Mouse (Mus musculus) CH12F3 (cell line): ENCODE data around the gene Ttc27.

ENCODE experiments used
- in situ Hi-C: fragments of 300-500 bp; cut with MboI; formaldehyde crosslinking; loops from 2 replicates; pipeline ENCODE4 v1.14.3; 2020; ENCODE audit warnings: low sequenced_read_pairs

The Ttc27 gene

DNA sequence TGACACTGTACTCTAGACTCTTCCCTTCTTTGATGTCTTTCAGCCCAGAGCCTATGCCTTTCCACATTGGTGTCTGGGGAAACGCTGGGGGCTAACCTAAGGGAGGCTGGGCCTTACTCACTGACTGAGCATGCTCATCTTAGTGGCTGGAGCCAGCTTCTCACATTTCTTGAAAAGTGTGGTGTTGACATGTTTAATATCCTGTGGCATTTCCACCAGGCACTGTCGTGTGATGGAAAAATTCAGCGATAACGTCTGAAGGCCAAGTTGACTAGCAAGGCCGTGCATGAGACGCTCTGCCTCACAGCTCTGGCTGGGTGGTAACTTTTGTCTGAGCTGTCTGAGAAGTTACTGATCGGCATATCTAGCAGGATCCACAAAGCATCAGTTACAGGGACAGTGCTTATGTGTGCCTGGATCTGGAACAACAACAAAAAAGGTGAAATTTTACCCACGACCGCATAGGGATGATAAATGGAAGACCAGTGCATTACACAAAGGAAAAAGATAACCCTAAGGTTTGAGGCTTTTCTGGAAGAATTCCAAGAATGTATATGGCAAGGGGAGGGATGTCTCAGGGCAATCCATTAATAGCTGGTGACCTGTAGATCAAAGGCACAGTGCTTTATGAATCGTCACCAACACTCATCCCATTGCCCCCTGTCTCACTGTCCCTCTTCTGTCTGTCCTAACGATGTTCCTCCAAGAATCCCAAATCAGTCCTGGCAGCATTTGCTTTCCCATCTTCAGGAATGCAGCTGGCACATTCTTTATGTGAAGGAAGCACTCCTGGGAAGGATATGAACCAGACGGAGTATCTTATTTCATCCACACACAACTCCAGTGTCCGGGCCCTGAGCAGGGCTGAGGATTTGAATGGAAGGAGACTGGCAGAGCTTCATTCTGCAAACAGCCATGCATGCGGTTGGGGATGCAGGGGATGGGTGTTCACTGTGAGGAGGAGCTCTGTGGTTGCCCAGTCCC is 152.9 kb downstream of the Ttc27 start:
- in situ Hi-C loops: no loop called here

DNA sequence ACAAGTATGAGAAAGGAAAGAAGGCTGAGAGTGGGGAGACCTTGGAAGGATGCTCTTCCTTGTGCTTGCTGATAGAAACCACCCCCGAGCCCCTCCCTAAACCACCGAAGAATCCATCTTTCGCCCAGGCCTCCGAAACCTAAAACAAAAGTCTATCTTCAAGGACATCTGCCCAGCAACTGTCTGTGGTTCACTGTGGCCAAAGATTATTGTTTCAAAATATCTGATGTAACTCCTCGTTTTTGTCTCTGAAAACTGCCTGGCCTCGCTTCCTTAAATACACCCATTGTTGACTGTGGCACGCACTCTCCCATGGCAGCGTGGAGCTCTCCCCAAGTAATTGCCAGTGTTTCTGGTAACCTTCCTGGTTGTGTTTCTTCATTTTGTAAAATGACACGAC is 155.0 kb downstream of the Ttc27 start:
- in situ Hi-C loops: no loop called here

GRCm38 (mm10) chr17:74873756-74874155 is 156.2 kb downstream of the Ttc27 start:
- in situ Hi-C loops: no loop called here

DNA sequence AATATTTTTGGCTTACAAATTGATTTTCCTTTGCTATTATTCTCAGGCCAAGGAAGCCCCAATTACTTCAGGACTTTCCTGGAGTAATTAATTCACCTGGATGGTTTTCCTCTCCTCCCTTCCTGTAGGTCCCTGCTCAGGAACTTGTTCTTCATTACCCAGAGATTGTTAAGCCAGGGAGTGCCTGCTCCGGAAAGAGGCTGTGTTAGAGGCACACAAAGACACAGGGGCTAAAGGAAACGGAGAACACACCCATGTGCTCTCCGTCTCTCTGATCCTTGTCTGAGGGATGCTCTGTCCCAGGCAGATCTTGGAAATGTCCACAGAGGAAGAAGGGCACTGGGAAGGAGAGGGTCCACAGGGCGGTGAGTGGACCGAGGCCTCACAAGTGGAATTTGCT is 158.2 kb downstream of the Ttc27 start:
- in situ Hi-C loops: no loop called here

- in situ Hi-C loops: no loop called here
Measured at GRCm38 (mm10) chr17:74876954-74877353, 159.4 kb downstream of the Ttc27 start.

DNA sequence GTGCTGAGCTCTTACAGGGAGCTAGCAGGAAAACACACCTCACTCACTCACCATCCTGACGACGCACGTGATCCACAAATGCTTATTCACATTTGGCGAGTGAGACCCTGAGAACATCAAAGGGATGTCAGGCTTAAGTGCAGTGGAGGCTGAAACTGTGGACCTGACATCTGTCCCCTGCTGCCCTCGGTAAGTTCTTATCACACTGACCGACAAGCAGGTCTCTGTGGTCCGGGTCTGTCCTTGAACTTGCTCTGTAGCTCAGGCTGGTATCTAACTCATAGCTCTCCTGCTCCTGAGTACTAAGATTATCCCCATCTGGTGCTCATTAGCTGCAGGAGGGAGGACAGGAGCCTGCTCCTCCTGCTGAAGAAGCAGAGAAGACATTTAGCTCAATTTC is 162.2 kb downstream of the Ttc27 start:
- in situ Hi-C loops: no loop called here

DNA sequence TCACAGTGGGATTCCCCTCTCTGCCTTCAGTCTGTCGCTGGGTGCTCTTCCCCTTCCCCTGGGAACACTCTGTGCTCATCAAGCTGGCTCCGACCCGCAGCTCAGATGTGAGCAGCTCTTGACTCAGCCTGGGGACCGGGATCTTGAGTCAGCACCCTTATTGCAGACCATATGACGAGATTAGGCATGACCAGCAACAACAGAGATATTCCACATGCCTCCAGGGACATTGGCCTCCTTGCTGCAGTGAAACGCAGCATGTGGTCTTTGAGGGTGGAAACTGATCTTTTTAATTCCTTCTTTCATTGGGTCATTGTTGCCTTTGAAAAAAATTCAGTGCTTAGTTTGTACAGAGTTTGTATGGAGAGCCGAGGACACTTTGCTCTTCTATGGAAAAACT is 169.5 kb downstream of the Ttc27 start:
- in situ Hi-C loops: no loop called here

- in situ Hi-C loops: no loop called here
Measured at GRCm38 (mm10) chr17:74888836-74889534, 171.5 kb downstream of the Ttc27 start.

DNA sequence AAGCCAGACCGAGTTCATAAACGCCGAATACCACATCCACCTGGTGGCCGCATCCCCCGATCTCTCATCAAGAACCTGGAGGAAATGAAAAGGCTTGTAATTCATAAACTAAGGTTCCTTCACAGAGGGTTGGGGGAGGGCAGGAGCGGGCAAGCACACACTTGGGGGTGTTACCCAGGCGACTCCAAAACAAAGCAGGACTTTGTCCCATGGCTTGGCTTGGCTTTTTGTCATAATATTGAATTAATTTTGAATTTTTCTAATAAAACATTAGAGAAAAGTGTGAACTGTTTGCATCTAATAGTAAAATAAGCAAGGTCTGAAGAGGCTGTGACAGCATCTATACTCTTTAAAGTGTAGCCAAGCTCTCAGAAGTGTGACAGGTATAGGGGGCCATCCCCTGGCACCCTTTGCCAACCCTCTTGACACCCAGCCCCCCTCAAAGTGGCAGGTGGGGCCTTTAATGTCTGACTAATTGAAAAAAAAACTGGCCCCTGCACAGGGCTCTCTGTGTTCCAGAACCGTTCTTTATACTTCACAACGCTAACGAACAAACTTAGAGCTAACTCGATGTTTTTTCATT is 172.1 kb downstream of the Ttc27 start:
- in situ Hi-C loops: no loop called here

- in situ Hi-C loops: no loop called here
Measured at GRCm38 (mm10) chr17:74902453-74902852, 184.9 kb downstream of the Ttc27 start.

- in situ Hi-C loops: no loop called here
Measured at GRCm38 (mm10) chr17:74903411-74904331, 186.1 kb downstream of the Ttc27 start.

GRCm38 (mm10) chr17:74904332-74904687 is 186.8 kb downstream of the Ttc27 start:
- in situ Hi-C loops: no loop called here

DNA sequence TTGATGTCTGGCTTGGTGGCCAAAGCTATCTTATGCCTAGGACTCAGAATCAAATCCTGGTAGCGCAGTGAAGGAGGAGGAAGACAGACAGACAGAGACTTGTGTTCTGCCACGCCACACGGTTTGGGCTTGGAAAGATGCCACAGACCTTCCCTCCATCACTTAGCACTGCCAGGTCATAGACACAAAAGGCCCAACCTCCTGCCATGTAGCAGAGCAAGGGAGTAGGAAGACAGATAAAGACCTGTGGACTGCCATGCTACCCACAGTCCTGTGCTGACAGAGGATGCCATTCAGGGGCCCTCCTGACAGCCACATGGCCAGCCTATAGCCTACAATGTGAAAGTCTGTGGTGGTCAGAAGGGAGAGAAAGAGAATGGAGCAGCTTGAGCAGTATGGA is 187.4 kb downstream of the Ttc27 start:
- in situ Hi-C loops: no loop called here

DNA sequence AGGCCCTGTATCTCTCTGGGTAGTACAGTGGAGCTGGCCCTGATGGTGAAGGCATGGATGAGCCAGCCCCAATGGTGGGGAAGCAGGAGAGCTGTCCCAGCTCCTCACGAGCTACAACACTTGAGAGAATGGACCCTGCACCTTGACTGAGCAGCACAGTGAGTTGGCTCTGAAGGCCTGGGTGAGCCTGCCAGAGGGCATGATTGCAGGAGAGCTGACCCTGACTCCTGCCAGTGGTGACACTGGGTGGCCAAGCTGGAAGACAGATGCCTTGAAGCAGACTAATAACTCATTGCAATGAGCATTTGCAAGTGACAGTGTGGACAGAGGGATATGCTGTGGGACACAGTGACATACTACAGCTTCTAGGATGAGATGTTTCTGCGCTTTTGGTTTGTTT is 195.5 kb downstream of the Ttc27 start:
- in situ Hi-C loops: no loop called here
